Mouse (Mus musculus): ENCODE data around the gene Aspdh.

Aspdh gene

DNA sequence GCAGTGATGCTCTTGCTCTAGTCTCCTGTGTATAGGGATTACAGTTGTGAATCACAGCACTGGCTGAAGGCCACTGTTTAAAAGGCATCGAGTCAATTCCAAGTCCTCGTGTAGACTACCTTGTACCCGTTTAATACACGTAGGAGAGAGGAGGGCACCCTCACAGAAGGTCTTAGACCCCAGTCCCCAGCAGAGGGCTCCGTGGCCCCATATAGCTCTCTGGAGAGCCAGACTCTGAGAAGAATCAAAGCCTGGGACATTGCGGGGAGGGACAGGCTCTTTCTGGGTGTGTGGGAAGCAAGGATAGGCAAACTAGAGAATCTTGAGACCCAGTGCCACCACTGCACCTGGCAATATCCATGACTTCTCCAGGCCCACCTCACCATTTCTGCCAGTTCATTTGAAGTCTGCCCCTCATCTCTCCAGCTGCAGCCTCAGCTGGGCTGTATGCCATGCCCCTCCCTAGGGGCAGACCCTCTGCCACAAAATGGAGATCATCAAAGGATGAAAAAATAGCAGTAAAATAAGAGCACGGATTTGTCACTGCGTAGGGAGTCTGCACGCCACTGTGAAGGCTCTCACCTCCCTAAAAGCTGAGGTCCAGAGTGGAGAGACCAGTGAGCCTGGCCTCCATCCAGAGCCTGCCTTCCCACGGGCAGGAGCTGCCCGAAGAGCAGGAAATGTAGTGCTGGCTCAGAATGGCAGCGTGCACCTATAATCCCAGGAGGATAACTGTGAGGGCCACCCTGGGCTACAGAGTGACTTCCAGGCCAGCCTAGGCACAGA, 18.9 kb upstream of the Aspdh start:
- DNase-seq (ENCODE audit: low spot score in 2 of 2) = peak in 1 of 2 experiments; percentile 12

DNA sequence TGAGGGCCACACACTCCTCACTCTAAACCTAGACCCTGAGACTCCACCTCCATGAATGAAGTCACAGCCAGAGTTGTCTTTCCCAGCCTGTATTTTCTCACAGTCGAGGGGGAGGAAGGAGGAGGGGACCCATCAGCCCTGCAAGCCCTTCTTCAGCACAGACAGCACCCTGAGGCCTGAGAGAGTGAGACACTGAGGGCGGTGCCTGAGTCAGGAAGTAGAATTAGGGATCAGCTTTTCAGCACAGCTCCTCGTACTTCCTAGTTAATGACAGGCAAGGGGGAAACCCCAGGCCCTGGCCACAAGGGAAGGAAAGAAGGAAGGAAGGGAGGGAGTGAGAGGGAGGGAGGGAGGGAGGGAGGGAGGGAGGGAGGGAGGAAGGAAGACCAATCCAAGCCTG, 11.9 kb upstream of the Aspdh start:
- DNase-seq (ENCODE audit: low spot score in 2 of 2) = no peak

DNA sequence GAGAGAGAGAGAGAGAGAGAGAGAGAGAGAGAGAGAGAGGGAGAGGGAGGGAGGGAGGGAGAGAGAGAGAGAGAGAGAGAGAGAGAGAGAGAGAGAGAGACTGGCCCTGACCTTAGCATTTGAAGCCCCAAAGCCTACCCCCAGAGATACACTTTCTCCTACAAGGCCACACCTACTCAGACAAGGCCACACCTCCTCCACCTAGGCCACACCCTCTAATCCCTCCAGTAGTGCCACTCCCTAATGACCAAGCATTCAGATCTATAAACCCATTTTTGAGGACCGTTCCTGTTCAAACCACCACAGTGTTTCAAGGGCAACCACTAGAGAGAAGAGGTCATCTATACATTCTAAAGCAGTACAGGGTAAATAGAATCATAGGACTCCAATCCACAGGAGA, 8.9 kb upstream of the Aspdh start:
- DNase-seq (ENCODE audit: low spot score in 2 of 2) = peak in 1 of 2 experiments; percentile 3

DNA sequence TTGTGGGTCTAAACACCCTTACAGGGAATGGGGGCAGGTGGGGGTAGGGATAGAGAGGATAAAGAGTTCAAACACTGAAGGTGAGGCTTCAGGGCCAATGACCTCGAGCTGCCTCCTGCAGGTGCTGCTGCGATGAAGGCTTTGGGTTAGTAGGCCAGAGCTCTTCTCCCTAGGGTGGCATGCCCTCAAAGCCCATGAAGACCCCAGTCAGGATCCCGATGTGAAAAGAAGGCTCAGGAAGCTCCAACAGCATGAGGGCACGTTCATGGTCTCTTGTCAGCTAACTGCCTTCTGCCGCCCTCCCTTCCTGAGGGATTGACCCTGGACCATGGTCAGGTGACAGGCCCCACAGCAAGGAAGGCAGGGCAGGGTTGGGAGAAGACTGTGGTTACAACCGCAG, 5.1 kb upstream of the Aspdh start:
- DNase-seq (ENCODE audit: low spot score in 2 of 2) = peak; percentile 3 to 13

DNA sequence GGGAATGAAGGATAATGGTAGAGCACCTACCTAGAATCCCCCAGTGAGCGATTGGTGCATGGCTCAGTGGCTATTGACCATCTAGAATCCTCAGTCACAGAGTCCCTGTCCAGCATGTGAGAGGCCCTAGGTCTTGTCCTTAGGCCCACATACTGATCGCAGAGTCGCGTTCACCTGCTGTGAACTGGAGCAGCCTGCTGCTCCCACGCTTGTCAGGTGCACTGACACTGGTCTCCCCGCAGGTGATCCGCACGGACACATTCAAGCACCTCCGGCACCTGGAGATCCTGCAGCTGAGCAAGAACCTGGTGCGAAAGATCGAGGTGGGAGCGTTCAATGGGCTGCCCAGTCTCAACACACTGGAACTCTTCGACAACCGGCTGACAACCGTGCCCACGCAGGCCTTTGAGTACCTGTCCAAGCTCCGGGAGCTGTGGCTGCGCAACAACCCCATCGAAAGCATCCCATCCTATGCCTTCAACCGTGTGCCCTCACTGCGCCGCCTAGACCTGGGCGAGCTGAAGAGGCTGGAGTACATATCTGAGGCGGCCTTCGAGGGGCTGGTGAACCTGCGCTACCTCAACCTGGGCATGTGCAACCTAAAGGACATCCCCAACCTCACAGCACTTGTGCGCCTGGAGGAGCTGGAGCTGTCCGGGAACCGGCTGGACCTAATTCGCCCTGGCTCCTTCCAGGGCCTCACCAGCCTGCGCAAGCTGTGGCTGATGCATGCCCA, 4.3 kb upstream of the Aspdh start:
- peak in 1 of 2 experiments; percentile 9 for DNase-seq (ENCODE audit: low spot score in 2 of 2)

DNA sequence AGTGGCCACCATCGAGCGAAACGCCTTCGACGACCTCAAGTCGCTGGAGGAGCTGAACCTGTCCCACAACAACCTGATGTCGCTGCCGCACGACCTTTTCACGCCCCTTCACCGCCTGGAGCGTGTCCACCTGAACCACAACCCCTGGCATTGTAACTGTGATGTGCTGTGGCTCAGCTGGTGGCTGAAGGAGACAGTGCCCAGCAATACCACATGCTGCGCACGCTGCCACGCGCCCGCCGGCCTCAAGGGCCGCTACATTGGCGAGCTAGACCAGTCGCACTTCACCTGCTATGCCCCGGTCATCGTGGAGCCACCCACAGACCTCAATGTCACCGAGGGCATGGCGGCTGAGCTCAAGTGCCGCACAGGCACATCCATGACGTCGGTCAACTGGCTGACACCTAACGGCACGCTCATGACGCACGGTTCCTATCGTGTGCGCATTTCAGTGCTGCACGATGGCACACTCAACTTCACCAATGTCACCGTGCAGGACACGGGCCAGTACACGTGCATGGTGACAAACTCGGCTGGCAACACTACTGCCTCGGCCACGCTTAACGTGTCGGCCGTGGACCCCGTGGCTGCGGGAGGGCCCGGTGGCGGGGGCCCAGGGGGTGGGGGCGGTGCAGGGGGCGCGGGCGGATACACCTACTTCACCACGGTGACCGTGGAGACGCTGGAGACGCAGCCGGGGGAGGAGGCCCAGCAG, 3.5 kb upstream of the Aspdh start:
- DNase-seq (ENCODE audit: low spot score in 2 of 2) = peak; percentile 22 to 25

DNA sequence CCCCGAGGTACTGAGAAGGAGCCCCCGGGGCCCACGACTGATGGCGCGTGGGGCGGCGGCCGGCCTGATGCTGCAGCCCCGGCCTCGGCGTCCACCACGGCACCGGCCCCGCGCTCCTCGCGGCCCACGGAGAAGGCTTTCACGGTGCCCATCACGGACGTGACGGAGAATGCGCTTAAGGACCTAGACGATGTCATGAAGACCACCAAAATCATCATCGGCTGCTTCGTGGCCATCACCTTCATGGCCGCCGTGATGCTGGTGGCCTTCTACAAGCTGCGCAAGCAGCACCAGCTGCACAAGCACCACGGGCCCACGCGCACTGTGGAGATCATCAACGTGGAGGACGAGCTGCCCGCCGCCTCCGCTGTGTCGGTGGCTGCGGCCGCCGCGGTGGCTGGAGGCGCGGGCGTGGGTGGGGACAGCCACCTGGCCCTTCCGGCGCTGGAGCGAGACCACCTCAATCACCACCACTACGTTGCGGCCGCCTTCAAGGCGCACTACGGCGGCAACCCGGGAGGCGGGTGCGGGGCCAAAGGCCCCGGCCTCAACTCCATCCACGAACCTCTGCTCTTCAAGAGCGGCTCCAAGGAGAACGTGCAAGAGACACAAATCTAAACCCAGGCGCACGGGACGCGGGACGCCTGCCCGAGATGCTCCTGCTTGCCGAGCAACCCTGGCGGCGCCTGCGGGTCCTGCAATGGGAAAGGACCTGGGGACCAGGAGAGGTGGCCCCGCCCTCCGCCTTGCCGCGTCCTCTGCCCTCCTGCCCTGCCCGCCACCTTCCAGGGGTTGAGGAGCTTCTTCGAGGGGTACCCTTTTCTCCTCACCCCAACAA, 2.8 kb upstream of the Aspdh start:
- DNase-seq (ENCODE audit: low spot score in 2 of 2) = peak; percentile 32 to 43

DNA sequence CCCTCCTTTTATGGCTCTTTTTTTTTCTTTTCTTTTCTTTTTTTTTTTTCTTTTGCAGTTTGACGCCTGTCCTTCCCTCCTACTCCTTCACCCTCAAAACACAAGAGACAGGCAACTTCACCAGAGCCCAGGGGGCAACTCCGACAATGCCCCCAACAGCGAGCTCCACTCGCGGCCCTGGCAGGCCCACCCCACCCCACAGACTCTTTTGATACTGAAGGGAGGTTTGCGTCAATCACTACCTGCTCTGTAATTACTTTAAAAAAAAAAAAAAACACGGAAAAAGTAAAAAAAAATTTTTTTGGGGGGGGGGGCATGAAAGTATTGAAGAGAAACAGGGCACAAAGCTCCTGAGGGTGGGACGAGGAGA, 2.1 kb upstream of the Aspdh start:
- DNase-seq (ENCODE audit: low spot score in 2 of 2) = peak in 1 of 2 experiments; percentile 7

DNA sequence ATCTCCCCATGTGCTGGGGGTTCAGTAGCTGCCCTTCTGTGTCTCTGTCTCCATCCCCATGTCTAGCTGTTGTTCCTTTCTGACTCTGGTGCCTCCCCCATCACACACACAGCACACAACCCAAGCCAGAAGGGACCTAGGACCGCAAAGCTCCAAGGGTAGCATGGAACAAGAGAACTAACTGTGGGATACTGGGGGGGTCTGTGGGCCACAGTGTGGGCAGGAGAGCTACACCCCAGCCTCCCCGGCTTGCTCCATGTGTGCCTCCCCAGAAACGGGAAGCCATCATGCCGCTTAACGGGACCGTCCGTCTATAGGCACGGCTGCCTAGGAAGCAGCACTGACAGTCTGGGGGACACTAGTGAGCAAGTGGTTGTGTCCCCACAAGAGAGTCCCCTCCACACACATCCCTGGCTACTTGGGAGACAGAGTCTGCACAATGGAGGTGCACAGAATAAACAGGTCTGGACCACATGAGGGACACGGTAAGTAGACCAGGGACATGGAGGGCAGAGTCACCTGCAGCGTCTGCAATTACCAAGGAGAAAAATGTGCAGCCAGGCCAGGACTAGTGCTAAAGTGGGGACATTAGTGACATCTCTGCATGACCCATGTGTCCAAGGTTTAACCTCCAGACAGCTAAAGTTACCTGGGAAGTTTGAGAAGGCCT, 1.5 kb upstream of the Aspdh start:
- peak; percentile 22 to 23 for DNase-seq (ENCODE audit: low spot score in 2 of 2)

DNA sequence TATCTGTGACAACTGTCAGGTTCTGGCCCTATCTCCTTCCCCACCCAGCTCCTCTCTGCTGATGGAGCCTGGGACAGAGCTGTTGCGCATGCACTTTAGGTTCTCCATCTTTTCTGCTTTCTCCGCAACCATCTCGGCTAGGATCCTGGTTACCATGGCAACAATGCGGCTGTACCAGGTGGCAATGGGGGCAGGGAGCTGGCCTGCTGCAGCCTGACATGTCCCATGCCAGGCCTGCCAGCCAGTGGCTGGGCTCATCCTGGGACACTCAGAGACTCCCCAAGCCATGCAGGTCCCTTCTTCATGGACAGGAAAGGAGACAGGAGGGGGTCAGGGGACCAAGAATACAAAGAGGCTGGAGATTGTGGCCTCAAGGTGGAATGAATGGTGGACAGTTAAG, 680 bp upstream of the Aspdh start:
- DNase-seq (ENCODE audit: low spot score in 2 of 2) = peak; percentile 74 to 82

DNA sequence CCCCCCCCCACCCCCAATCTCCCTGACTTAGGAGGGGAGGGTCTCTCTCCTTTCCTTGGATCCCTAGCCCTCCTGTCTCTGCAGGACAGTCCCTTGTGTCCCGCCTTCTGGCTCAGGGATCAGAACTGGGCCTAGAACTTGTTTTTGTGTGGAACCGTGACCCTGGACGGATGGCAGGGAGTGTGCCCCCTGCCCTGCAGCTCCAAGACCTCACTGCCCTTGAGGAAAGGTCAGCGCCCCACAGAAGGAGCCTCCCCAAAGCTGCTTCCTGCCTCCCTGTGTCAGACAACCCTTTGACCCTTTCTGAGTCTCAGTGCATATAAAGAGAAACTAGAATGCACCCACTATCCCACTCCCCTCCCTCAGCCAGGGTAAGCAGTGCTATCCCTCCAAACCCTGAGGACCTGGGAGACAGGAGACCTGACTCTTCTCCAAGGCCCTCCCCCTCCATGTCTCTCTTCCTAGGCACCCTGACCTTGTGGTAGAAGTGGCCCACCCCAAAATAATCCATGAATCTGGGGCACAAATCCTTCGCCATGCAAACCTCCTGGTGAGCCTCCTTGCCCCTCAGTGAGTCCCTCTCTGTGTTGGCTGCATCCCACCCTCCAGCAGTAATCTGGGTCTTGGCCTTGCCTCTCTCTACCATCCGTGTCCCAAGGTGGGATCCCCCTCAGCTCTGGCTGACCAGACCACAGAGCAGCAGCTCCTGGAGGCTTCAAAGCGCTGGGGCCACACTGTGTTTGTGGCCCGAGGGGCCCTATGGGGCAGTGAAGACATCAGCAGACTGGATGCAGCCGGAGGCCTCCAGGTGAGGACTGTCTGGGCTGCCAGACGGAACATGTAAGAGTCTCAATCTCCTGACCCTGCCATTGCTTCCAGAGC, 1.1 kb downstream of the Aspdh start:
- peak; percentile 31 to 32 for DNase-seq (ENCODE audit: low spot score in 2 of 2)

DNA sequence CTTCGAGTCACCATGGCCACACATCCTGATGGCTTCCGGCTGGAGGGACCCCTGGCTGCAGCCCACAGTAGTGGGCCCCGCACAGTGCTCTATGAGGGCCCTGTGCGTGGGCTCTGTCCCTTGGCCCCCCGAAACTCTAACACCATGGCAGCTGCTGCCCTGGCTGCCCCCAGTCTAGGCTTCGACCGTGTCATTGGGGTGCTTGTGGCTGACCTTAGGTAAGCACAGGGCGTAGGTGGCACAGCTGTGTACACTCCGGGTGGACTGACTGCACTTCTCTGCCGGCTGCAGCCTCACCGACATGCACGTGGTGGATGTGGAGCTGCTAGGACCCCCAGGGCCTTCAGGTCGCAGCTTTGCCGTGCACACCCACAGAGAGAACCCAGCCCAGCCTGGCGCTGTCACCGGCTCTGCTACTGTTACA, 1.7 kb downstream of the Aspdh start:
- peak; percentile 49 to 52 for DNase-seq (ENCODE audit: low spot score in 2 of 2)

DNA sequence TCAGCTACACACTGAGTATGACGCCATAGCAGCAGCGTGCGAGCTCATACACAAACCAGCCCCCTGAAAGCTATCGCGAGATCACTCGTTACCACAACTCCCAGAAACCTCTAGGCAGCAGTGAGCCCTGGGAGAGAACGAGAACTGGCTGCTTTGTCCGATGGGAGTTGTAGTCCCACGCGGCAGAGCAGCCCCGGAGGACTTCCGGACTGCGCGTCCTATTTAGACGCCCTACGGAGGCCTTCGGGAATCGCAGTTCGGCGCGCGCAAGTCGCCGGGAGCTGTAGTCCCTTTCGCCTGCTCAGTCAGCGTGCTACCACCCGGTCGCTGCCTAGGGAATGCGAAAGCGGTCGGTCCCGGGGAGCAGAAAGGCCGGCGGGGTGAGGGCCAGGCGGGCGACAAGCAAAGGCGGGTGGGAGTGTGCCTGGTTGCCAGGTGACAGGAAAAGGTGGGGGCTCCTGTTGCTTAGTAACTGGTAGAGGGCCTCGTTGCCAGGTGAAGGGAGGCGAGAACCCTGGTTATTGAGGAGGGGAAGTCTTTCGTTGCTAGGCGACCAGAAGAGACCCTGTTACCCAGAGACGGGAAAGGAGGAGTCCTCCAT, 2.7 kb downstream of the Aspdh start, which contains the start of gene Josd2:
TSS of gene Josd2 (plus strand) at position 170 of the 601 bp plus-strand sequence.
- DNase-seq (ENCODE audit: low spot score in 2 of 2) = peak; percentile 95

DNA sequence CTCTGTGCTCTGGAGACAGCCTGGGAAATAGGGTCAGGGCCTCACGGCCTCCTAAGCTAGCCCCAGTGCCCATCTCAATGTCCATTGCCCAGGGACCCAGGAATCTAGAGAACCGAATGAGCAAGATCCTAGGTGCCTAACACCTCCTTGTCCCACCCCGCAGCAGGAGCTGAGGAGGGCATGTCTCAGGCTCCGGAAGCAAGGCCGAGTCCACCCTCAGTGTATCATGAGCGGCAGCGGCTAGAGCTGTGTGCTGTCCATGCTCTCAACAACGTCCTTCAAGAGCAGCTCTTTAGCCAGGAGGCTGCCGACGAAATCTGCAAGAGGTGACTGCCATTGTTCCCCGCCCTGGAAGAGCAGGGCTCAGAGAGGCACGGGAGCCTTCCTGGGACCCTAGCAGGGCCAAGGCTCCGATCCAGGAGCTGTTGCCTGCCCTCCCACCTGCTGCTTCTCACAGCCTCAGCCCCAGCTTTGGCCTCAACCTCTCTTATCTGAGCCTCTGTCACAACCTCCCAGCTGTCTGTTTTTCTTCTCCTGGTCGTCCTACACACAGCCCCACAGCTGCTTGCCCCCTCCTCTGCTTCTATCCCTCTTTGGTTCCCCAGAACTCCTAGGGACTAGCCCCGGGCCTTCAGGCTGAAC, 3.6 kb downstream of the Aspdh start:
- peak; percentile 10 to 32 for DNase-seq (ENCODE audit: low spot score in 2 of 2)

DNA sequence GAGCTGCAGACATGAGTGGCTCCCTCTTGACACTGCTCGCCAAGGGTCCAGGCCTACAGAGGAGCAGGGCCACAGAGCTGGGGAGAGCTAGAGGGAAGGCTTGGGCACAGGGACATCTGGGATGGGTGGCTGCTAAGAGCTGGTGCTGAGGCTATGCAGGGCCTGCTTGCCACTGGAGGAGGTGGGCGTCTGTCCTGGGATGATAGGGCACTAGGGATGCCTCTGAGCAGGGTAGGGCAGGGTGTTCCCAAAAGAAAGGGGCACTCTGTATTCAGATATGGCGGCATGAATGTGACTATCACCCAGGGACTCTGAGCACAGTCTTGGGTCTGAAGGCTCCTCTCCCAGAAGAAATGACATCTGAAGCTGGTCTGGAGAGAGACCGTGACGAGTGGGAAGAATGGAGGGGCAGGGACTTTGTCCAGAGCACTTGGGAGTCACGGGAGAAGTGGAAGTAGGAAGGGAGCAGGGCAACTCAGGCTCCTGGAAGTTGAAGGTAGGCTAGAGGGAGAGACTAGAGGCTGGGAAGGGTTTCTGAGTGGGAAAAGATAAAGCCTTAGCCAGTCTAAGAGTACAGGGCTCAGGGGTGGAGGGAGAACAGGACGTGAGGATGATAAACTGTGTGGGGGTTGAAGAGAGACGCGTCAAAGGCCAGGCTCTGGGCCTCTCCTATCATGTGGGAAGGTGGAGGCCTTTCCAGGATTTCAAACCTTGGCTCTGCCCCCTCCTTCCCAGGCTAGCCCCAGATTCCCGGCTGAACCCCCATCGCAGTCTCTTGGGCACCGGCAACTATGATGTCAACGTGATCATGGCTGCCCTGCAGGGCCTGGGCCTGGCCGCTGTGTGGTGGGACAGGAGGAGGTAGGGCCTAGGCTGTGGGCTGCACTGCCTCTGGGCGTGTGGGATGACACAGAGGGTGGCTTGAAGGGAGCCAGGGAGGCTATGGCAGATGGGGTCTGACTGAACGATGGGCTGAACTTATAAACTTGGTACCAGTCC, 4.8 kb downstream of the Aspdh start:
- DNase-seq (ENCODE audit: low spot score in 2 of 2) = peak; percentile 8 to 17

DNA sequence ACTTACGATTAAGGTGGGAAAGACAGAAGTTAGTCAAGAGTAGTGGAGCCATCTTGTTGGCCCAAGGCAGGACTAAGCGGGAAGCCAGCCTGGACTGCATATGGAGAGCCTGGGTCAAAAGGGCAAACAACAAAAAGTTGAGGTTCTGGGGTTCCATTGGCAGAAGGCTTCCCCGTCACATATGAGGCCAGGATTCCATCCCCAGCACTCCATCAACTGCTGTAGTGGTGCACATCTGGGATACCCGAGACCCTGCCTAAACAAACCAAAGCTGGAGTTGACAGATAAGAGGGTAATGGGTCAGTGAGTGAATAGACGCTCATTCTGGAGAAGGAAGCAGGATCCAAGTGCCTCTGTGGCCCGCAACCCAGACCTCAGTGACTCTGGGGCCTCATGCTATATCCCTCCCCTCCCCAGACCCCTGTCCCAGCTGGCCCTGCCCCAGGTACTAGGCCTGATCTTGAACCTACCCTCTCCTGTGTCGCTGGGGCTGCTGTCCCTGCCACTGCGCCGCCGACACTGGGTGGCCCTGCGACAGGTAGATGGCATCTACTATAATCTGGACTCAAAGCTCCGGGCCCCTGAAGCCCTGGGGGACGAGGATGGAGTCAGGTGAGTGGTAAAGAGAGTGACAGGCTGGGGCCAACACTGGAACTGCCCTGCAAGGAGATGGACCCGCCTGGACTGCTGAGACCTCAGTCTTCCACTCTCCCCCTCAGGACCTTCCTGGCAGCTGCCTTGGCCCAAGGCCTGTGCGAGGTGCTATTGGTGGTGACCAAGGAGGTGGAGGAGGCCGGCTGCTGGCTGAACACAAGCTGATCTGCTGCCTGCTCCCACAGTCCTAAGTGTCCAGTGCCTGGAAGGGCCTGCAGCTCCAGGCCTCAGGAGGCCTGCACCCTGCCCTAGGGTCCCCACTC, 5.8 kb downstream of the Aspdh start:
- peak; percentile 14 to 15 for DNase-seq (ENCODE audit: low spot score in 2 of 2)

Data from frontal cortex, postnatal 10 days (tissue).